Mouse (Mus musculus) skeletal muscle tissue, postnatal 0 days (tissue): ENCODE results near the gene Mmd. TPM values are rescaled to one million over a fixed set of nuclear protein-coding genes. Genes with fewer than 3 reads are reported as not detected.

Experiments
- polyA plus RNA-seq: library from polyadenylated mRNA; unstranded; fragments of >200 nt; fragmentation: Nextera tagmentation; extraction: Ambion mirVana; gene quantifications from 2 replicates; pipeline ENCODE4 v1.2.1, GENCODE M21; 2015

Gene Mmd
- 20.0 and 49.3 TPM in 2 replicates for polyA plus RNA-seq

GRCm38 (mm10) chr11:90249025-90249650 is at the start of gene Mmd:
Gene Mmd, plus strand, starts transcription at chr11:90249456.

Other genes starting within 250 kb of the Mmd start
- 3.5 TPM in 2 replicates for gene Pctp, start 246.6 kb upstream of the Mmd start, polyA plus RNA-seq
- 17.4 and 24.3 TPM in 2 replicates for gene Tmem100, start 219.1 kb upstream of the Mmd start, polyA plus RNA-seq
- 43.9 and 47.3 TPM in 2 replicates for gene Gm45716, start 61.8 kb upstream of the Mmd start, polyA plus RNA-seq
- 1.6 and 2.4 TPM in 2 replicates for gene Hlf, start 141.4 kb downstream of the Mmd start, polyA plus RNA-seq